Mouse (Mus musculus) layer of hippocampus, adult 9-10 months (tissue): Measurements from ENCODE around the gene Gm17660.

Source experiments
- DNase-seq: peaks from one replicate; pipeline ENCODE4 v3.0.0; 2022; ENCODE audit warnings: low spot score

Gene Gm17660

GRCm38 (mm10) chr5:104077508-104077907 lies at the start of gene Gm17660:
Gm17660 (minus strand) TSS chr5:104077608.
- DNase-seq = no peak

DNA sequence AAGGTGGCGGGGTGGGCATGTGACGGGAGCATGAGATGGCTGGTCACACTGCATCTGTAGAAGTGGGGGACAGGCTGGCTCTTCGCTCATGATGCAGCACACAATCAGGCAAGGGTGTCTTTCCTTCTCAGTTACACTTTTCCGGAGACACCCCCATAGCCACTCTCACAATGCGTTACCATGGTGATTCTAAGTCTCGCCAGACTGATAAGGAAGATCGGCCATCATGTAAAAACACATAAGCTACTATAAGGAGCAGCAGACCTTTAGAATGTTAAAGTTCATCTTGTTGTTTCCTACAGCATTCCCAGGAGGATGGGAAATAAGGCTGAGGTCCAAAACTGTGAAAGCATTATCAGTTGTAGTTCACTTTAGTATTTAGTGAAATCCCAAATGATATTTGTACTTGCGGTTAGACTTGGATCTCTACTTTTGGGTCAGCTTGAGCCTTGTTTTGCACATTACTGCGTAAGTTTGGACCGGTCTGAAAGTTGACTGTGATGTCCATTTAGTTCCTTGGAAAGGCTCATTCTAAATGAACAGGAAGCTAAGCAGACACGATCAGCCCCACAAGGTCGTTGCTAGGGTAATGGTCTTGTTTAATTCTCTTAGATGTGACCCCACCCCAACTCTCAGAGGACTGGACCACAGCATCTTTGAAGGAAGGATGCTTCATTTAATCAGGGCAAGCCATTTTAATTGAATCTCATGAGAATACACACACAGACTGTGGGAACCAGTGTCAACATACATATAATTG lies 49.3 kb upstream of the Gm17660 start:
- DNase-seq = no peak

GRCm38 (mm10) chr5:104124016-104124658 lies 46.7 kb upstream of the Gm17660 start:
- no peak for DNase-seq

DNA sequence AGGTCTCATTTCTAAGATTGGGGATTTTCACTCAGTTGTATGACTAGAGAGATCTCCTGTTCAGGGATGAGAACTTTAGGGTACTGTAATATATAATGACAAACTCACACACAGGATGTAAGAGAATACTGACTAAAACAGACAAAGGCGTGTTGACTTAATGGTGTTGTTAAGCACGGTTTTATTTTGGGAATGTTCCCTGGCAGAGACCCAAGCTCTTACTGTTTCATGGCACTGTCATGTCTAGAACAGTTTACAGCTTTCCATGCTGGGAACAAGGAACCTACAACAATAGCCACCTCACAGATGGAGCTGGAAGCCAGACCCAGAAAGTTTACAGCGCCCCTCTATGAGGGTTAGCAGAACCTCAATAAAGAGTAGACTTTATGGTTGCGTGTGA lies 38.5 kb upstream of the Gm17660 start:
- DNase-seq = no peak

DNA sequence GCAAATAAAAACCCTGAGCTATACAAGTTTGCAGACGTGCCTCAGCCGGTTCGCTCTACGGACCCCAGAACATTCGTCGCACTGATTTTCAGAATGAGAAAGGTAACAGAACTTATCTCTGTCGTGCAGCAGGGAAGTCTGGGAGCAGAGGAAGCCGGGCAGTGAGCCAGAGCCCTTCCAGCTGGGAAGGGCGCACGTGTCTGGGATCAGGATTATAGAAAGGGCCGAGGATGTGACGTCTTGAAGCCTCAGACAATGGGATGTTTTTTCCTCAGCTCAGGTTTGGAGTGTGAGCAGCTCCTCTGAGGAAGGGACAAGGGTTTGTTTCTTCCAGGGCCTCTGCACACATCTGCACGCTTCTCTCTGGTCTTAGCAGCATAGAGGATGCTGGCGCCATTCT lies 37.7 kb upstream of the Gm17660 start:
- DNase-seq = no peak

DNA sequence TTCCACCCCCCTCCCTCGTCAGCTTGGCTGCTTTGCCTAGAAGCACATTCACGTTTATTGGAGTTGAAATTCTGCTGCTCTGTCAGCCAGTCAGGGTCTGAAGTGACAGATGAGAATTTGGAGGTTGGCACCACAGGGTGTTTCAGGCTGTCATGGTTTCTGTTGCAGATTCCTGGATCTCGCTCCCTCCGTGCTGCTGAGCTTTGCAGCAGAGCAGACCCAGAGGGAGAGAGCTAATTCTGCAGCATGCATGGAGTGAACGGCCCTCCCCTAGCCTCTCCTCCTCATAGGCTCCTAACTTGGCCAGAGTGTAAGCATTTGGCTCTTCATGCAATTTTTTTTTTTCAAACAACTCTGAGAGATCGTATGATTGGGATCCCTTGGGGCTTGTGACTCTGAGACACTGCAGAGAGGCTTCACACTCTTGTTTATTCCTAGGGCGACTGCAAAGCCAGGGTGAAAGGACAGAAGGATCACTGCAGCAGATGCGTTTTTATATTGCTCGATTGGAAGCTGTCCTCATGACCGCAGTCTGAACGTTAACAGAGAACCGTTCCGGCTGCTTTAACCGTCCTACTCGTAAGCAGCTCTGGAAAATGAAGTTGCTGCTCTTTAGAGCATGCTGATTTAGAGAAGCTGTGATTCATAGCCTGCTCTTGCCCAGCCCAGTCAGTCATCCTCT lies 36.2 kb upstream of the Gm17660 start, which contains the start of gene Sparcl1:
Gene Sparcl1, minus strand, starts transcription at position 243 of the 682 bp plus-strand sequence.
- DNase-seq = no peak

- DNase-seq = no peak
Measured at GRCm38 (mm10) chr5:104112511-104112910, 35.1 kb upstream of the Gm17660 start.

GRCm38 (mm10) chr5:104112016-104112415 lies 34.6 kb upstream of the Gm17660 start:
- DNase-seq = no peak

GRCm38 (mm10) chr5:104110171-104110920 lies 32.9 kb upstream of the Gm17660 start:
- no peak for DNase-seq

DNA sequence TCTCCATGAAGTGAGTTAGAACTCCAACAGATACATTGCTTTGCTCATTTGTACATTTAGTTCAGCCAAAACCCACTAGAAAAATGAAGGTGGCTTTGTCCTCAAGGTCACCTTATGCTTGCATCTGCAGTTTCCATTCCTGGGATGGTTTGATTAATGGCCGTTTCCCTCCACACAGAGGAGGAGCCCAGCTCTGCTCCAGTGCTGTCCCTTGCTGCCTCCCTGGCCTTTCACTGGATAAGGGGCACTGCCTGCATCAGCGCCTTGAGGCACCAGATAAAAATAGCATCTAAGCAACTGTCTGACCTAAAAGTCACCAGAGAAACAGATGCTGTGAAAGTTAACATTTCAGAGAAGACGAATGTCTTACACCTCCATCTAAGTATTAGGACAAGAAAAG lies 32.1 kb upstream of the Gm17660 start:
- DNase-seq = no peak

GRCm38 (mm10) chr5:104108879-104109369 lies 31.5 kb upstream of the Gm17660 start:
- DNase-seq = no peak

DNA sequence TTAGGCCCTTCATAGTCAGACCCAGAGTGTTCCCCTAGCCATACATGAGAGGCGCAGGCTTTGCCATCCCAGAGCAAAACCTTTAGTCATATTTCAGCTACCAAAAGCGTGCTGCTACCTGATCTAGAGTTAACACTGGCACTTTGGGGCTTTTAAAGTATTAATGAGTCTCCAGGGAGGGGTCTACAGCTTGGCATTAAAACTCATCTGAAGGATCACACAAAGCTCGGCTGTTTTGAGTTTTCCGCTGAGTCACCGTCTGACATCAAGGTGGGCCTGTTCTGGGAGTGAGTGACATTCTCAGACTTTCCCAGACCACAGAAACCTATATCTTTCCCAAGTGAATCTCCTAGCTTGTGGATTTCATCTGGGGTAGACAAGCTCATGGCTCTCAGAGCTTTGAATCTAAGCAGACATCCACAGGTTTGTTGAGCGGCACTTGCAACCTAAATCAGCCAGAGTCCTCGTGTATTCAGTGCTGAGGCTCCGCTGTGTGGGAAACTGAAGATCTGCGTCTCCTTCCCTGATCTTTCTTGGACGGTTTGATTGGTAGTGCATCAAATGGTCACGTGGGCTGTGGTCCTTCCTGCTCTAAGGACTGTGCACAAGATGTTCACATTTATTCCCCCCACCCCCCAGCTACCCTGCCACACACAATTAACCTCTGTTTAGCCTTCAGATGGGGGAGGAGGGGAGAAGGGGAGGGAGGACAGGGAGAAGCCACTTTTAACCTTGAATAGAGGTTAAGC lies 30.9 kb upstream of the Gm17660 start:
- DNase-seq = no peak

GRCm38 (mm10) chr5:104104111-104104510 lies 26.7 kb upstream of the Gm17660 start:
- no peak for DNase-seq

DNA sequence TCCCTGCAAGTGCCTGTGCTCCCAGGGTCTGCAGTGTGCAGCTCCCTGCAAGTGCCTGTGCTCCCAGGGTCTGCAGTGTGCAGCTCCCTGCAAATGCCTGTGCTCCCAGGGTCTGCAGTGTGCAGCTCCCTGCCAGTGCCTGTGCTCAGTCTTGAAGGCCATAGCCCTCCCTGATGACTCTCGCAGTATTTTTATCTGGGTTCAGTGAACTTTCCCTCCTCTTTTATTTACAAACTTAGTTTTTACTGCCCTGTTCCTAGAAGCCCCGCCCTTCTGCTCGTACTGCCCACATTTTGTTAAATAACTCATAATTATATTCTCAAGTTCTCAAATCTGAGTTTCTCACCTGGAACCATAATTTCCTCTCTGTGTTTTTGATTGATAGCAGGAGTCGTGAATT lies 25.8 kb upstream of the Gm17660 start:
- DNase-seq = no peak

GRCm38 (mm10) chr5:104101678-104102531 lies 24.5 kb upstream of the Gm17660 start:
- no peak for DNase-seq

- DNase-seq = no peak
Measured at GRCm38 (mm10) chr5:104096078-104096938, 18.9 kb upstream of the Gm17660 start.

DNA sequence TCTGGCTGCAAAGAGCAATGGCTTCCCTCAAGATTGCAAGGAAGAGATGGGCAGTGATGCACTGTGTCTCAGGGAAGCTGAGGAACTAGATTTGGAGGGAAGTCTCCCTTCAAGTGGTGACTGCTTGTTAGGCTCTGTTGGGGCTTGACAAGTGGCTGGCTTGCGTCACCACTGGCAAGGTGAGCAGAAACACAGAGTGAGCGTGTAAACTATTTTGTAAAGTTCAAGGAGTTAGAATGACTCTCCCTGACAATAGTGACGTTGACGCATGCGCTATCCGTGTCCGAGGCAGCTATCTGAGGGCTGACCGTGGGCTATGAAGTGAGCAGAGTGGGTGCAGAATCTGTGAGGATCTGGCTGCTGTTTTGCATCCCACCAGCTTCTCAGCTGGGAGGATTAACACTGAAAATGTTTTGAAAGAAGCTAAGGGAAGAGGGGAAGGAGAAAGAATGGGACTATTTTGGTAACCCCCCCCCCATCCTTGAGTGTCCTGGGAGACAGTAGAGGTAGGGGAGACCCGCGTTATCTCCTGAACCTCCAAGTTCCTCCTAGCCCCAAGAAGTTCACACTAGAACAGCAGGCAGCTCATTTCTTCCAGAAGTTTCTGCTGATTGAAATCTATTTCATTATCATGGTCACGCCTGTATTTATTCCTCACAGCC lies 18.1 kb upstream of the Gm17660 start:
- DNase-seq = no peak

- no peak for DNase-seq
Measured at GRCm38 (mm10) chr5:104089751-104090150, 12.3 kb upstream of the Gm17660 start.

GRCm38 (mm10) chr5:104085366-104085765 lies 8.0 kb upstream of the Gm17660 start:
- no peak for DNase-seq
